ENCODE assay signal across 8 mouse cellular contexts in the genomic region with DNA sequence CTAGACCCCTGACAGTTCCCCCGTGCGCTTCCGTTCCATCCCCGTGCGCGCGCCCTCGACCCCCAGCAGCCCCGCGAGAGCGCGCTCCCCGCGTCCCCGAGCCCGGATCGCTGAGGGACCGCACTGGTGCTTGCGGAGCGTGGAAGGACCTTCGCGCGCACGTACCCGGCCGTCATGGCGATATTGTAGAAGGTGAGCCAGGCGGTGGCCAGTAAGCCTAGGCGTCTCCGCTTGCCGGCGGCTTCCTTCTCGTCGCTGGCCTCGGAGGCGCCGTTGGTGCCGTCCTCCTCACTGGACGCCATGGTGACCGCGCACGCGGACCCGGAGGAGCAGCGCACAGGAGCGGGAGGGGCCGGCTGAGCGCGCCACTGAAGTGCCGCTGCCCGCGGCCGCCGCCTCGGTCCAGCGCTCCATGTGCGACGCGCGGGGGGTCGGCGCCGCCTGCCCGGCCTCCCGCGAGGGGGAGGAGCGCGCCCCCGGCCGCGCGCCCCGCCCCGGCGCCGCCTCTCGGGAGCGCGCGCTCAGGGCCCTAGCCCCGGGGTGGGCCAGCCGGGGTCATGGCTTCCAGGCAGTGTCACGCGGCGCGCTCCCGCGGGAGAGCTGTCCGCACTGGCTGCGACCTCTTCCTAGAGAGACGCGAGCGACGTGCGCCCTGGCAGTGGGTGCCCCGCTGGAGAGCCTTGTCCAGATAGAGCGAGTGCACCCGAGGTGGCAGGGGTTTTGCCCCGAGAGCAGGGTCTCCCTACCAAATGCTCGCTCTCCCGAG. TPM values are rescaled to one million over a fixed set of nuclear protein-coding genes. Genes with fewer than 3 reads are reported as not detected.
DNase-seq lines count a peak whose midpoint lies in the region; ATAC-seq and TF ChIP-seq lines count a peak whose summit lies in the region.

Gene Hacd1 (minus strand): TSS at position 570 of the 766 bp plus-strand sequence.

- H3K27me3 ChIP-seq in embryonic facial prominence, embryonic 15.5 days, result no peaks in the 10 kb centered on the region
- H3K27me3 ChIP-seq in kidney, embryonic 15.5 days, result no peaks in the 10 kb centered on the region
- H3K27me3 ChIP-seq in liver, adult 2 months (ENCODE audit: control insufficient read depth, insufficient read depth, low read length), result no peaks in the 10 kb centered on the region
- no peaks in the 10 kb centered on the region for H3K27me3 ChIP-seq in myocyte (ENCODE audit: control insufficient read depth, insufficient read depth, insufficient read length)

- H3K9me3 ChIP-seq in embryonic facial prominence, embryonic 15.5 days (replicated peaks), result no peaks in the 10 kb centered on the region
- H3K9me3 ChIP-seq in kidney, embryonic 15.5 days (replicated peaks), result no peaks in the 10 kb centered on the region

- no peak for TF ChIP-seq POLR2A in liver, adult 2 months (IDR thresholded peaks at IDR 0.05; ENCODE audit: extremely low read depth, insufficient read depth, low read length)
- TF ChIP-seq POLR2A in myocyte (IDR thresholded peaks at IDR 0.05; ENCODE audit: insufficient read length, low read depth), result peak; percentile 76

- under 1% methylated on average over 100 of the region's 101 CpGs for WGBS in embryonic facial prominence, embryonic 15.5 days
- WGBS in kidney, embryonic 15.5 days, result under 1% methylated on average over 82 of the region's 101 CpGs
- under 1% methylated on average over 99 of the region's 101 CpGs for WGBS in liver, adult 2 months

- TF ChIP-seq CTCF in liver, adult 2 months (IDR thresholded peaks at IDR 0.05; ENCODE audit: low read depth, low read length), result no peak

- H3K9ac ChIP-seq in embryonic facial prominence, embryonic 15.5 days, result peak within 1 kb of the TSS; percentile 62
- peak within 1 kb of the TSS; percentile 52 for H3K9ac ChIP-seq in kidney, embryonic 15.5 days
- peak within 1 kb of the TSS; percentile 92 for H3K9ac ChIP-seq in liver, adult 2 months (ENCODE audit: low read depth, low read length)

- peak within 1 kb of the TSS; percentile 83 for H3K27ac ChIP-seq in embryonic facial prominence, embryonic 15.5 days (replicated peaks)
- H3K27ac ChIP-seq in kidney, embryonic 15.5 days, result peak within 1 kb of the TSS; percentile 89
- peak within 1 kb of the TSS; percentile 36 for H3K27ac ChIP-seq in liver, adult 2 months (replicated peaks; ENCODE audit: insufficient read depth, low read depth, low read length)

- H3K4me3 ChIP-seq in embryonic facial prominence, embryonic 15.5 days (replicated peaks), result peak within 1 kb of the TSS; percentile 81
- H3K4me3 ChIP-seq in kidney, embryonic 15.5 days (replicated peaks), result peak within 1 kb of the TSS; percentile 68
- peak within 1 kb of the TSS; percentile 98 for H3K4me3 ChIP-seq in liver, adult 2 months (ENCODE audit: insufficient read depth, low read depth, low read length)
- H3K4me3 ChIP-seq in myocyte, result peak within 1 kb of the TSS; percentile 60

- ATAC-seq in embryonic facial prominence, embryonic 15.5 days (ENCODE audit: insufficient number of reproducible peaks, low FRiP score, low TSS enrichment, low read depth), result peak; percentile 87
- peak; percentile 94 for ATAC-seq in kidney, embryonic 15.5 days (replicated peaks; ENCODE audit: low FRiP score)

- peaks cover 9% of the 10 kb centered on the region; the same call in 1 of the 2 replicates for H3K79me2 ChIP-seq in liver, adult 2 months (ENCODE audit: control insufficient read depth, insufficient read depth, low read length)
- peaks cover 37% of the 10 kb centered on the region for H3K79me2 ChIP-seq in myocyte (ENCODE audit: control insufficient read depth, insufficient read depth)

- peak; percentile 49 for DNase-seq in 3T3-L1 (ENCODE audit: low read depth, low spot score)
- peak; percentile 48 to 61 for DNase-seq in adrenal gland, postnatal 4 days (ENCODE audit: low spot score in 2 of 2)
- peak; percentile 75 for DNase-seq in heart, adult 9 months (ENCODE audit: low spot score in 2 of 2)
- peak; percentile 58 for DNase-seq in liver, adult 2 months (ENCODE audit: extremely low read depth, low read depth, low spot score)
- peak; percentile 56 to 81 for DNase-seq in spleen, postnatal 4 days (ENCODE audit: low spot score in 2 of 2)

- H3K4me2 ChIP-seq in embryonic facial prominence, embryonic 15.5 days (replicated peaks), result peak within 1 kb of the TSS; percentile 83
- H3K4me2 ChIP-seq in kidney, embryonic 15.5 days, result peak within 1 kb of the TSS; percentile 73
- H3K4me2 ChIP-seq in myocyte (ENCODE audit: low read depth), result peak within 1 kb of the TSS; percentile 84

- H3K4me1 ChIP-seq in embryonic facial prominence, embryonic 15.5 days, result peaks cover 9% of the 10 kb centered on the region
- H3K4me1 ChIP-seq in kidney, embryonic 15.5 days, result peaks cover 12% of the 10 kb centered on the region
- H3K4me1 ChIP-seq in liver, adult 2 months (ENCODE audit: control insufficient read depth, insufficient read depth, low read length), result no peaks in the 10 kb centered on the region

- peak within 1 kb of the TSS; percentile 63 for H3ac ChIP-seq in myocyte (ENCODE audit: control insufficient read depth, insufficient read length)

- no peaks in the 10 kb centered on the region for H3K36me3 ChIP-seq in embryonic facial prominence, embryonic 15.5 days
- H3K36me3 ChIP-seq in kidney, embryonic 15.5 days, result no peaks in the 10 kb centered on the region
- no peaks in the 10 kb centered on the region for H3K36me3 ChIP-seq in liver, adult 2 months (ENCODE audit: control insufficient read depth, insufficient read depth, low read length)
- H3K36me3 ChIP-seq in myocyte (ENCODE audit: control insufficient read depth, insufficient read depth), result no peaks in the 10 kb centered on the region

TF ChIP-seq in myocyte, 11 proteins besides CTCF, POLR2A, EP300 and RAD21:
- TF ChIP-seq MYOD1 (IDR thresholded peaks at IDR 0.05; ENCODE audit: control insufficient read depth in 1 of 3, insufficient read length in 2 of 3, low read depth in 2 of 3) (peak in 1 of 3 experiments; percentile 0), TCF12 (IDR thresholded peaks at IDR 0.05; ENCODE audit: insufficient read depth, poor library complexity, severe bottlenecking) (no peak), USF1 (IDR thresholded peaks at IDR 0.05; ENCODE audit: low read depth) (no peak), E2F4 (IDR thresholded peaks at IDR 0.05; ENCODE audit: insufficient read depth) (no peak), CEBPB (IDR thresholded peaks at IDR 0.05; ENCODE audit: insufficient read depth, poor library complexity, severe bottlenecking) (no peak), POLR2AphosphoS2 (IDR thresholded peaks at IDR 0.05; ENCODE audit: insufficient read length, low read depth) (no peak)

RNA-seq across cellular contexts. Expression of gene Hacd1, which starts in this region (rescaled TPM):
- total RNA-seq in adrenal gland, postnatal 4 days (2021), result 10 to 100 TPM; 35.0 to 43.6 TPM
- polyA plus RNA-seq in embryonic facial prominence, embryonic 15.5 days (2015; fragmentation: Nextera tagmentation; extraction: Ambion mirVana), result 71.5 and 76.8 TPM in 2 replicates
- polyA plus RNA-seq in kidney, embryonic 15.5 days (2015; fragmentation: Nextera tagmentation; extraction: Ambion mirVana), result 59.6 and 60.1 TPM in 2 replicates
- total RNA-seq in liver, adult 2 months (2014; rRNA removed), result 29.2 and 30.8 TPM in 2 replicates
- polyA plus RNA-seq in liver, adult 2 months (2012; rRNA removed), result 16.1 and 25.0 TPM in 2 replicates
- 254 TPM for polyA plus RNA-seq in myocyte (2012; fragmentation: generic; extraction: Trizol)

Comparison
In these comparisons a context has a peak if more than half of its experiments do, and no peak if none do; other contexts are left out.
1. Peak in every context shown above with its lines: DNase-seq, ATAC-seq, H3K4me3 ChIP-seq and H3K27ac ChIP-seq.
2. H3K27ac ChIP-seq: peak in every context shown above with its lines; median percentile 89 in kidney, embryonic 15.5 days; 83 in embryonic facial prominence, embryonic 15.5 days; 36 in liver, adult 2 months.